Mouse (Mus musculus): ENCODE measurements around the gene Ephb4.

DNA sequence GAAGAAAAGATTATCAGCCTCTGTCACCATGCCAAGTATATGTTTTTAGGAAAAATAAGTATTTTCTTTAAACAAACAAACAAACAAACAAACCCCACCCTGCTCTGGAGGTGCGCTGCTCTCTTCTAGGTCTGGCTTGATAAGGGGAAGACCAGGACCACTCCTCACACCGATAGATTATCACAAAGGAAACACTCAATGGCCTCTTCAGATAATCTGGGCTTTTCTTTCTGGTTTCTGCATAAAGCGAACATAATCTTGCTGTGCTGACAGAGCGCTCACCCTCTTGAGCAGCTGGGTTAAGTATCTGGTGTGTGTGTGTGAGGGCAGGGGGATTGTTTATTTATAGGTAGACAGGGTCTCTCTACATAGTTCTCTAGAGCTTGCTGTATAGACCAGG is 46.3 kb upstream of the Ephb4 start:
- TF ChIP-seq POLR2A (IDR thresholded peaks at IDR 0.05; ENCODE audit: borderline replicate concordance, insufficient read depth, low read length) (no peak), CTCF (IDR thresholded peaks at IDR 0.05; ENCODE audit: borderline replicate concordance, insufficient read depth, low read depth, low read length) (no peak)
